Mouse (Mus musculus) urinary bladder, postnatal 25 days (tissue): ENCODE measurements around the gene 2510002D24Rik.
A peak's percentile ranks its signal among the peaks of the same experiment; 100 is the strongest.

Source experiments
- DNase-seq: peaks from one replicate; pipeline ENCODE4 v3.0.0; 2022; ENCODE audit warnings: low spot score

Gene 2510002D24Rik

GRCm38 (mm10) chr16:18836468-18837208 is at the start of gene 2510002D24Rik, which contains the start of gene Gm28539:
2510002D24Rik (plus strand) TSS chr16:18836578.
Gm28539 (plus strand) TSS chr16:18836584.
- DNase-seq, result peak; percentile 91

DNA sequence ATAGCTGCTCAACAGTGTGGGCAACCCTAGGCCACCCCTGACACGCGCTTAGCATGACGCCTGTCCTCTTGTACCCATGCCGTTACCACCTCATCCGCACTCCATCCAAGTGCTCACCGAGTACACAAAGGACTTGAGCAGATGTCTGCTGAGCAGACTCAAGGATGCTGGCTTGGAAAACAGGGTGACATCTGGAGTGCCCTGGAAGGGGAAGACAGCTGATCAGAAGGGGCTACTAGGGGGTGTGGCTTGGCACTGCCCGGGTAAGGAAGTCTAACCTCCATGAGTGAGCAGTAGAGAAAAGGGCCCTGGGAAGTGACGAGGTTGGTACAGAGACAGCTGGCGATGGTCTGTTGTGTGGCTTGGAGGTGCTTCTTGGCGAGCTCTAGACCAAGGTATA is 49.7 kb upstream of the 2510002D24Rik start:
- no peak for DNase-seq

- DNase-seq, result no peak
Measured at GRCm38 (mm10) chr16:18788627-18789406, 47.6 kb upstream of the 2510002D24Rik start.

DNA sequence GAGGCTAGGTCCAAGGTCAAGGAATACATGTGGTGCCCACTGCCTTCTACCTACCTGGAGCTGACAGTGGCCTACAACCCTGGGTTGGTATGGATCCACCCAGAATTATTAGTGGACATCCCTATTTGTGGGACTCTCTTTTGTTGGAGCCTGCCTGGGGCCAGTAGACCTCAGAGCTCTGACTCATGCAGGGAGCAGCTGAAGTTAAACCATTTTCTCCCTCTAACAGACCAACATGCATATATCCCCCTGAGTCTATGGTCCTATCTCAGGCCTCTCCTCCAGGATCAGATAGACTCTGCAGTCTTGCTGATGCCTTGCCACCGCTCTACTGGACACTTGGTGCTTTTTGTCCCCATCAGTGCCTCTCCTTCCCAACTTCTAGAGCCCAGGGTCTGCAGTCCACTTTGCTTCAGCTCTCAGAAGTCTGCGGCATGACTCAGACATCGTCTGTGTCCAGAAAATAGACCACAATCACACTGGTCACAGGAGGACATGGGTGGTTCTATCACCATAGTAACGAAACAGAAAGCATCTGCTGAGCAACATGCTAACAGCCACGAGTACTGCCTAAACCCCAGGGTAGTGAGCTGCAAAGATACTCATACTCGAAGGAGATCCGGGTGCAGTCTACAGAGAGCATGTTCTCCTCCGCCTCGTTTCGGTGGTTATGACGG is 41.0 kb upstream of the 2510002D24Rik start:
- no peak for DNase-seq

GRCm38 (mm10) chr16:18796645-18797044 is 39.7 kb upstream of the 2510002D24Rik start:
- DNase-seq, result no peak

DNA sequence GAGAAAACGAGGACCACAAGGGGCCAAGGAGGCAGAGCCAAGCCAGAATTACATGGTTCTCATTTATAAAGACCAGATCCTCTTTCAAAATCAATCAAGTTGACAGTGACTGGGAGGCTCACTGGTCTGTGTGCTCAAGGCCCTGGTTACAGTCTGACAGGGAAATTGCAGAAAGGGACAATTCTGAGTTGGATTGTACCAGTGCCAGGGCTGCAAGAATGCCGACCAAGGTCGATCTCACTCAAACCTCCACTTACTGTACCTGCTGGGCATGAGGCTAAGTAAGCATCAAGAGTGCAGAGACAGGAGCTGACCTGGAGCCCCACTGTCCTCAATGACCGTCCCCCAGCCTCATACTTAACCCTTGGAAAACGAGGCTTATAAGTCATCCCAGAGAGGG is 38.2 kb upstream of the 2510002D24Rik start:
- no peak for DNase-seq

GRCm38 (mm10) chr16:18798841-18799240 is 37.5 kb upstream of the 2510002D24Rik start:
- peak; percentile 29 for DNase-seq

DNA sequence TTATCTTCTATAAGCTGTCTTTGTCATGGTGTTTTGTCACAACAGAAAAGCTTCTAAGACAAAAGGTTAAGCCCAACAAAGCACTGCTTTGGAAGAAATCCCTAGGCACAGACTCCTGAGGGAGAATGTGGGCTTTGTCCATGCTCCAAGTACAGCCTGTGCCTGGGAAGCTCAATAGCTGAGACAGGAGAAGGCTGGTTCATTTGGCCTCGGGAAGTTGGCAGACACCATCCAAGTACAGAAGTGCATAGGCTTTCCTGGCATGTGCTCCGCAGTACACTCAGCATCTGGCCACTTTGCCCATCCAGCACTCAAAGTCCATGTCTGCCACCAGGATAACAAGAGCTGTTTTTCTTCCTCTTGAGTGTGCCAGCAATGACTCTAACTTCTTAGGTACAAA is 30.6 kb upstream of the 2510002D24Rik start:
- DNase-seq, result no peak

DNA sequence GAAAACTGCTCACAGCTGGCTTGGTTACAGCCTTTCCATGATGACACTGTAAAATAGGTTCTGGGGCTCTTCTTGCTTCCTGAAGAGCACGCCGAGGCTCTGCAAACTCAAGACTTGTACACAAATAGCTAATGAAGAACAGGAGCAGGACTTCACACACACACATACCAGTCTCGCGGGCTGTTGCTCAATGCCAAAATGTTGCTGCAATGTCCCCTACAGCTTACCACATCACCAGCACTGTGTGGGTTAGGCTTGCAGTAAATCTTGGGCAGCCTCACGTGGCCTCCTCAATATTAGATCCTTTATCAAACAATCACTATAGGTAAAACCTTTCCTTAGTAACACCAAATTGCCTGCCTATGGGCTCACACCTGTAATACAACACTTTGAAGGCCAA is 27.4 kb upstream of the 2510002D24Rik start:
- DNase-seq, result no peak

DNA sequence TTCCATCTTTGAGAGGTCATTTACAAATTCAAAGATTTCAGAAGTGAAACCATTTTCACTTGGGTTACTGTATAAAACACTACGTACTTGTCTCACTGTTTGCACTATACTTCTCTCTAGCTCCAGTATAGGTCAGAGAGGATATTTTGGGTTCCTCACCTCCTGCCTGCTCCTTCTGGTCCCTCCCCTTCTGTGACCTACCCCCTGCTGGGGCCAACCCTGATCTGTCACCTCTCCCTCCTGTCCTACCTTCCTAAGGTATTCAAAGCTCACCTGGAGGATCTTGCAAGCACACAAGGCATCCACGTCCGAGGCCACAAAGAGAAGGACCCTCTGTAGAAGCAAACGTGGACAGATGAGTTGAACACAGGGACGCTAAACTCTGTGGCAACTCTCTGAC is 25.3 kb upstream of the 2510002D24Rik start:
- no peak for DNase-seq

- DNase-seq, result peak; percentile 81
Measured at GRCm38 (mm10) chr16:18811468-18812384, 24.7 kb upstream of the 2510002D24Rik start, which contains the start of the genes Ufd1 and Cdc45. Ufd1 (plus strand) TSS chr16:18811779. Cdc45 (minus strand) TSS chr16:18811987.

GRCm38 (mm10) chr16:18812385-18812910 is 23.9 kb upstream of the 2510002D24Rik start:
- no peak for DNase-seq

DNA sequence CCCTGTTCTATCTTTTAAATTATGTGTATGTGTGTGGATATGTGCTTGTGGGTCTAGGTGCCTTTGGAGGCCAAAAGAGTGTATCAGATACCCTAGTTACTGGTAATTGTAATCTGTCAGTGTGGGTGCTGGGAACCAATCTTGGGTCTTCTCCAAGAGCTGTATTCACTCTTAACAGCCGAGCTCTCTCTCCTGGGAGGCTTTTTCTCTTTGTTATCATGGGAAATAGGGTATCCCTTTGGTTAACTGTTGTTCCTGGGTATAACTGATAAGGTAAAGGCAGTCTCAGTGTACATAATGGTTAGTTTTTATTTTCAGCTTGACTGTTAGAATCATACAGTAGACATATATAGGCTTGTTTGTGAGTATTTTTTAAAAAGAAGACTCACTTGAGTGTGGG is 14.0 kb upstream of the 2510002D24Rik start:
- no peak for DNase-seq

GRCm38 (mm10) chr16:18822925-18823324 is 13.5 kb upstream of the 2510002D24Rik start:
- DNase-seq, result no peak

DNA sequence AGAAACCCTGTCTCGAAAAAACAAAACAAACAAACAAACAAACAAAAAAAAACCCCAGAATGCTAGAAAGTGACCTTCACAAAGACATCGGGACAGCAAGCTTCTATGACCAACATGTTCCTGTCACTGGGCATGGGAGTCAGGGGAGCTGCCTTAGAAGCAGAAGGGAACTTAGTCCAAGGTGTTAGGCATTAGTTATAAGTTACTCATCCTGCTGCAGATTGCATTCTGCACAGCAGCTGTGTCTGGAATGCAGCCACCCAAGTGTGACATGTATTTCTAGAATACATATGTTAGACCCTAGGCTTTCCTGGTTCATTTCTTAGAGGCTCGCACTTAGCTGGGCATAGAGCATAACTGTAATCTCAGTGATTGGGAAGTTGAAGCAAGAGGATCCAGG is 7.7 kb upstream of the 2510002D24Rik start:
- no peak for DNase-seq

DNA sequence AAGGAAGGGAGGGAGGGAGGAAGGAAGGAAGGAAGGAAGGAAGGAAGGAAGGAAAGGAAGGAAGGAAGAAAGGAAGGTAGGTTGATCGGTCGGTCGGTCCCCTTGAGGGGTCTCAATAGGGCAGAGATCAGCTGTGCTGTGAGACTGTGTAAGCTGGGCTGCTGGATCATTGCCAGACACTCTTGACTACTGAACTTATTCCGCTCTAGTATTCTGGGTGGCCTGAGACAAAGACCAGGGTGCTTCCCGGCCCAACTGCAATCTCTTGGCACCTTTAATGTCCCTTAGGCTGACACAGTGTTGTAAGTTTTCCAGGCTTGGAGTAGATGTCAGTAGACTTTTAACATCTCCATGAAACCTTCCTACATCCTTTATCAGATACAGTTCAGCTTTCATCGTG is 7.3 kb upstream of the 2510002D24Rik start:
- DNase-seq, result no peak

- DNase-seq, result no peak
Measured at GRCm38 (mm10) chr16:18833486-18833885, 2.9 kb upstream of the 2510002D24Rik start.

DNA sequence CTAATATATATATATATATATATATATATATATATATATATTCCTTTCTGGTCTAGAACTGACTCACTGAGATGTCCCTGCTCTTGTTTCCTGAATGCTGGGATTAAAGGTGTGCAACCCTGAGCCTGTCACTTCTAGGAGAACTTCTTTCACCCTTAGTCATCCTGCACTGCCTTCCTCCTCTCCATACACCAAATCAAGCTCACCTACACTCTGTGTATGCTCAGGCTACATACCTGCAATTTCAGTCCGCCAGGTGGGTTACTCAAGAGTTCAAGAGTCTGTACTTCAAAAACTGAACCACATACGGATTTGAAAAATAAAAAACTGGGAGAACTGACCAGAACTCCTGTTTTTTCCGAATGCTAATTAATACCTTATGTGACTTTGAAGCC is 308 bp upstream of the 2510002D24Rik start:
- DNase-seq, result no peak

DNA sequence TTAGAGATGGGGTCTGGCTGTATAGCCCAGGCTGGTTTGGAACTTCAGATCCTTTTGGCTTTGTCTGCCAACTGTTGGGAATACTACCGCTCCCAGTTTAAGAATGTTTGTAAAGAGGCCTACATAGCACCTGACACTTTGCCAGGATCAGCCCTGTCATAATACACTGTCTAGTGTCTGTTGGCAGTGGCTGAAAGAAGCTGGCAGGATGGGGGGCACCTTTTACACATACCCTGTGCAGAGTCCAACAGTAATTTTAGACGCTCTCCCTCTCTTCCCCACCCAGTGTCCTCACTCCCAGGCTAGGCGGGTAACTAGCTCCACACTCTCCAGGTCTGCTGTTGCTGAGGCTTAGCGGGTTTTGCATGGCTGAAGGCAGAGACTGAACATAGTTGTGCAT is 2.0 kb downstream of the 2510002D24Rik start:
- no peak for DNase-seq

- no peak for DNase-seq
Measured at GRCm38 (mm10) chr16:18846301-18846820, 10.0 kb downstream of the 2510002D24Rik start.
